Comparison of ENCODE assay signal across 28 mouse cellular contexts in the genomic region with DNA sequence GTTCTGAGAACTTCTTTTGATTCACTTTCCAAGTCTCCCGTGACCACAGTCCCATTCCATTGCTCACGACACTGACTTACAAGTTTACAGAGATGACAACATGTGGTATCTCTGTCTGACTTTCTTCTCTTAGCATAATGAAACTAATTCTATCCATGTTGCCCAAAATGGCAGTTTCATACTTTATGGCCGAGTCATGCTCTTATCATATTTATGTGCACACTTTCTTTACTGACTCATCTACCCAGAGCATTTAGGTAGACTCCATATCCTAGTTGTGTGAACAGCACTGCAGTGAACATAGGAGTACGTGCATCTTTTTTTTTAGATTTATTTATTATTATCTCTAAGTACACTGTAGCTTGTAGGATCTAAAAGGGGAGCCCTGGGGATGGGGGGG.
DNase-seq lines count a peak whose midpoint lies in the region; ATAC-seq and TF ChIP-seq lines count a peak whose summit lies in the region.
"Had no signal": no experiment of that assay in that cellular context is flagged by ENCODE, and none has a peak within 500 bp of the region (broad histone marks: within the 10 kb centered on the region; RNA-seq: fewer than 3 reads in every experiment).

No protein-coding gene starts in this region.

- H3K9ac ChIP-seq in liver, embryonic 12.5 days: no peak overlapping the region
- H3K9ac ChIP-seq in liver, postnatal 0 days (replicated peaks): no peak overlapping the region
- H3K9ac ChIP-seq: forebrain, embryonic 13.5 days; heart, embryonic 12.5 days; heart, embryonic 15.5 days; hindbrain, embryonic 13.5 days had no signal

- H3K27me3 ChIP-seq in liver, embryonic 12.5 days (replicated peaks): no peaks in the 10 kb centered on the region
- H3K27me3 ChIP-seq in liver, postnatal 0 days (ENCODE audit: insufficient read depth, low read length): no peaks in the 10 kb centered on the region
- H3K27me3 ChIP-seq: forebrain, embryonic 13.5 days; heart, embryonic 12.5 days; heart, embryonic 15.5 days; hindbrain, embryonic 13.5 days had no signal

- H3K4me2 ChIP-seq in liver, embryonic 12.5 days: no peak overlapping the region
- no peak overlapping the region for H3K4me2 ChIP-seq in liver, postnatal 0 days (ENCODE audit: low read depth, low read length)
- H3K4me2 ChIP-seq: forebrain, embryonic 13.5 days; heart, embryonic 12.5 days; heart, embryonic 15.5 days; hindbrain, embryonic 13.5 days had no signal

- no peak for TF ChIP-seq CTCF in liver, postnatal 0 days (IDR thresholded peaks at IDR 0.05; ENCODE audit: low read depth)

- 76% methylated on average over 4 of the region's 4 CpGs for WGBS in liver, embryonic 12.5 days (ENCODE audit: insufficient replicate concordance)
- WGBS in liver, postnatal 0 days (ENCODE audit: insufficient replicate concordance): 86% methylated on average over 4 of the region's 4 CpGs

- no peak overlapping the region for H3K27ac ChIP-seq in liver, embryonic 12.5 days
- H3K27ac ChIP-seq in liver, postnatal 0 days (ENCODE audit: low read depth): no peak overlapping the region
- H3K27ac ChIP-seq: forebrain, embryonic 10.5 days; forebrain, embryonic 13.5 days; gastrocnemius, adult 2 months; heart, embryonic 15.5 days; hindbrain, embryonic 10.5 days; hindbrain, embryonic 13.5 days; hindbrain, postnatal 0 days had no signal

- ATAC-seq in liver, embryonic 12.5 days: 0 out of 2 replicates have a peak, but pooled peaks have one; percentile 30
- no peak for ATAC-seq in liver, postnatal 0 days
- peak; percentile 55; the same call in 1 of the 2 replicates for ATAC-seq in megakaryocyte-erythroid progenitor cell, adult 5-6 weeks (replicated peaks; ENCODE audit: low FRiP score, low TSS enrichment, poor library complexity, severe bottlenecking)
- ATAC-seq: CD4-positive, CD25-positive, alpha-beta regulatory T cell, adult 4 months; forebrain, embryonic 13.5 days; forebrain, embryonic 16.5 days; hindbrain, postnatal 0 days; inflammation-experienced regulatory T-cells, adult 6 months had no signal

- H3K36me3 ChIP-seq in liver, embryonic 12.5 days: 0 out of 2 replicates have a peak, but pooled peaks cover 3% of the 10 kb centered on the region
- H3K36me3 ChIP-seq in liver, postnatal 0 days (replicated peaks; ENCODE audit: insufficient read depth, low read length): 0 out of 2 replicates have a peak, but pooled peaks cover 3% of the 10 kb centered on the region
- H3K36me3 ChIP-seq: forebrain, embryonic 10.5 days; heart, embryonic 15.5 days had no signal

- no peak for DNase-seq in liver, postnatal 0 days
- peak; percentile 76 for DNase-seq in 3T3-L1 (ENCODE audit: low read depth, low spot score)
- DNase-seq in MEL-GATA-1-ER (ENCODE audit: extremely low read depth, low read depth): peak; percentile 13
- no peak for DNase-seq in embryo, embryonic 10.5 days (ENCODE audit: low spot score)
- no peak for DNase-seq in right cerebral cortex, postnatal 4 days
- DNase-seq: adrenal gland, adult 8-10 months; adrenal gland, postnatal 25 days; cerebellum, adult 11-12 months; cerebellum, adult 8-10 months; cerebellum, postnatal 10 days; cerebellum, postnatal 36 days; gastrocnemius, adult 2 months; gastrocnemius, postnatal 14 days; heart, adult 11 months; heart, postnatal 10 days; heart, postnatal 36 days had no signal

- TF ChIP-seq EP300 in liver, postnatal 0 days (IDR thresholded peaks at IDR 0.05; ENCODE audit: low read depth): no peak

- H3K4me1 ChIP-seq in liver, embryonic 12.5 days: no peaks in the 10 kb centered on the region
- no peaks in the 10 kb centered on the region for H3K4me1 ChIP-seq in liver, postnatal 0 days (ENCODE audit: insufficient read depth)
- H3K4me1 ChIP-seq: forebrain, embryonic 10.5 days; forebrain, embryonic 13.5 days; heart, embryonic 12.5 days; heart, embryonic 15.5 days; hindbrain, embryonic 10.5 days; hindbrain, embryonic 13.5 days had no signal

- H3K4me3 ChIP-seq in liver, embryonic 12.5 days: no peak overlapping the region
- no peak overlapping the region for H3K4me3 ChIP-seq in liver, postnatal 0 days (ENCODE audit: low read depth, low read length)
- H3K4me3 ChIP-seq: forebrain, embryonic 10.5 days; forebrain, embryonic 13.5 days; gastrocnemius, adult 2 months; heart, embryonic 12.5 days; heart, embryonic 15.5 days; hindbrain, embryonic 10.5 days; hindbrain, embryonic 13.5 days had no signal

- H3K9me3 ChIP-seq in liver, embryonic 12.5 days (replicated peaks): no peaks in the 10 kb centered on the region
- H3K9me3 ChIP-seq in liver, postnatal 0 days (ENCODE audit: low read length): no peaks in the 10 kb centered on the region
- H3K9me3 ChIP-seq: forebrain, embryonic 10.5 days; forebrain, embryonic 13.5 days; heart, embryonic 12.5 days; heart, embryonic 15.5 days; hindbrain, embryonic 10.5 days; hindbrain, embryonic 13.5 days had no signal

Comparison
In these comparisons a context has a peak if more than half of its experiments do, and no peak if none do; other contexts are left out.
1. DNase-seq: peak in 3T3-L1 (single experiment) and MEL-GATA-1-ER (single experiment); none in liver, postnatal 0 days (single experiment), embryo, embryonic 10.5 days (single experiment) and right cerebral cortex, postnatal 4 days (single experiment).